Mouse (Mus musculus): ENCODE data around the gene Zfp786. TPM values are rescaled to one million over a fixed set of nuclear protein-coding genes. Genes with fewer than 3 reads are reported as not detected.

Gene Zfp786
- polyA plus RNA-seq, 1 experiment from 2014 or later = 7.0 TPM

DNA sequence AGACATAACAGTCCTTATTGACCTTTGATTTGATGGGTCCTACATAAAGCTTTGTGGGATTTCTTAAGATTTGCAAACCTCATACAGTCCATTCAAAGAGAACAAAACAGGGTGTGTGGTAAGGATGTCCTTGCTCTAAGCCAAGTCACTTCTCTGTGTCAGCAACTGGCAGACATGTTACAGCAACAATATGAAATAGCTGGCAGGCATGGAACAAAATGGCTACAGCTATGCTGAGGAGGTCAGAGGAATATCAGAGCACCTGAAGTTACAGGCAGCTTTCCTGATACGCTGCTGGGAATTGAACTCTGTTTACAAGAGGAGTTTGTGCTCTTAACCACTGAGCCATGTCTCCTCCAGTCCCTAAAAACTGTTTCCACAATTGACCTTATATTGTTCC is 1.6 kb upstream of the Zfp786 start:
- ATAC-seq (ENCODE audit: low FRiP score) = no peak
- no peaks in the 10 kb centered on the region for H3K27me3 ChIP-seq (ENCODE audit: control insufficient read depth, insufficient read depth, low read length)
- no peak overlapping the region for H3K9ac ChIP-seq (ENCODE audit: low read length)
- no peak overlapping the region for H3K27ac ChIP-seq (ENCODE audit: low read depth, low read length)
- H3K4me3 ChIP-seq (ENCODE audit: low read depth, low read length) = no peak overlapping the region
- no peaks in the 10 kb centered on the region for H3K36me3 ChIP-seq (ENCODE audit: control insufficient read depth, insufficient read depth, low read length)
- WGBS = 91% methylated on average over 1 of the region's 1 CpGs
- peaks cover 10% of the 10 kb centered on the region; the same call in 1 of the 2 replicates for H3K4me1 ChIP-seq (ENCODE audit: control insufficient read depth, insufficient read depth, low read length)
- peak; percentile 65 for DNase-seq (ENCODE audit: low spot score, missing footprints)
- no peaks in the 10 kb centered on the region for H3K9me3 ChIP-seq (ENCODE audit: control insufficient read depth, low read length)
- H3K4me2 ChIP-seq = no peak overlapping the region

DNA sequence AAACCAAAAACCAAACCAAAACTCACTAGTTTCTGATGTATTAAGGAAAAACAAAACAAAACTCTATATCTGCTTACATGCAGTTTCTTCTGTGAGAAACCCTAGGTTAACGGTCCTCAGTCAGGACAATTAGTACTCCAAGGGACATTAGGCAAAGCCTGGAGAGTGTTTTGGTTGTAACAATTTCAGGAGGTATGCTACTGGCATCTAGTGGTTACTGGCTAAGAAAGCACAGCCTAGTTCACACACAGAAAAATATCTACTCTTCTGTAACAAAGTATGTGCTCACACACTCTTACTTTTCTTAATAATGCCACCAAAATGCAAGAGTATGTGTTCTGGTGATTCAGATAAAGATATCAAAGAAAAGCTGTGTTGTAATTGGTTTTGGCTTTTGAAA is 1.7 kb downstream of the Zfp786 start:
- DNase-seq (ENCODE audit: low spot score, missing footprints) (peak; percentile 79), ATAC-seq (ENCODE audit: low FRiP score) (no peak)
- no peak overlapping the region for H3K27ac ChIP-seq (ENCODE audit: low read depth, low read length)
- no peaks in the 10 kb centered on the region for H3K27me3 ChIP-seq (ENCODE audit: control insufficient read depth, insufficient read depth, low read length)
- no peak overlapping the region for H3K9ac ChIP-seq (ENCODE audit: low read length)
- H3K4me3 ChIP-seq (ENCODE audit: low read depth, low read length) = peak overlapping the region; percentile 18
- no peaks in the 10 kb centered on the region for H3K9me3 ChIP-seq (ENCODE audit: control insufficient read depth, low read length)
- 44% methylated on average over 1 of the region's 1 CpGs for WGBS
- no peaks in the 10 kb centered on the region for H3K36me3 ChIP-seq (ENCODE audit: control insufficient read depth, insufficient read depth, low read length)
- H3K4me2 ChIP-seq = peak overlapping the region; percentile 62
- H3K4me1 ChIP-seq (ENCODE audit: control insufficient read depth, insufficient read depth, low read length) = peaks cover 8% of the 10 kb centered on the region; the same call in 1 of the 2 replicates

DNA sequence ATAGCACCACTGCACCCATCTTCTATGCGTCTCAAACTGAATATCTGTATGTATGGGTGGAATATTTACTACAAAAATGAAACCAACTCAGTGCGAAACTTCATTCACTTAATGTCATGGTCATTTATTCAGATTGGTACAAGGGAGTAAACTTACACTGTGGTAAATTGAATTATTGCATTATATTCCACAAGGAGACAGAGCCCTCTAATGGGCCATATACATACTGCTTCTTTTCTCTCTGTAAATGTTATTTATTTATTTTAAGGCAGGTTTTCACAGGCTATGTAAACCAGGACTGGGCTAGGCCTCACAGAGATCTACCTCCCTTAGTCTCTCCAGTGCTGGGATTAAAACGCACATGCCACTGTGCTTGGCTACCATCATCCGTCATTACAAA is 3.2 kb downstream of the Zfp786 start:
- WGBS = 92% methylated on average over 4 of the region's 4 CpGs
- H3K36me3 ChIP-seq (ENCODE audit: control insufficient read depth, insufficient read depth, low read length) = no peaks in the 10 kb centered on the region
- peaks cover 8% of the 10 kb centered on the region; the same call in 1 of the 2 replicates for H3K4me1 ChIP-seq (ENCODE audit: control insufficient read depth, insufficient read depth, low read length)
- H3K27ac ChIP-seq (ENCODE audit: low read depth, low read length) = no peak overlapping the region
- H3K4me3 ChIP-seq (ENCODE audit: low read depth, low read length) = no peak overlapping the region
- no peaks in the 10 kb centered on the region for H3K9me3 ChIP-seq (ENCODE audit: control insufficient read depth, low read length)
- H3K4me2 ChIP-seq = no peak overlapping the region
- ATAC-seq (ENCODE audit: low FRiP score) (no peak), DNase-seq (ENCODE audit: low spot score, missing footprints) (no peak)
- H3K27me3 ChIP-seq (ENCODE audit: control insufficient read depth, insufficient read depth, low read length) = no peaks in the 10 kb centered on the region
- H3K9ac ChIP-seq (ENCODE audit: low read length) = no peak overlapping the region

- Histone ChIP-seq H3K27me3 (ENCODE audit: control insufficient read depth, insufficient read depth, low read length) (no peaks in the 10 kb centered on the region), H3K4me2 (no peak overlapping the region), H3K9ac (ENCODE audit: low read length) (no peak overlapping the region), H3K4me1 (ENCODE audit: control insufficient read depth, insufficient read depth, low read length) (peaks cover 2% of the 10 kb centered on the region; the same call in 1 of the 2 replicates), H3K4me3 (ENCODE audit: low read depth, low read length) (no peak overlapping the region), H3K36me3 (ENCODE audit: control insufficient read depth, insufficient read depth, low read length) (peaks cover 13% of the 10 kb centered on the region; the same call in 1 of the 2 replicates), H3K27ac (ENCODE audit: low read depth, low read length) (no peak overlapping the region), H3K9me3 (ENCODE audit: control insufficient read depth, low read length) (no peaks in the 10 kb centered on the region)
- 67% methylated on average over 2 of the region's 2 CpGs for WGBS
- ATAC-seq (ENCODE audit: low FRiP score) (no peak), DNase-seq (ENCODE audit: low spot score, missing footprints) (no peak)
These were observed 6.4 kb downstream of the Zfp786 start for GRCm38 (mm10) chr6:47824241-47824640.

GRCm38 (mm10) chr6:47821776-47822175 is 8.9 kb downstream of the Zfp786 start:
- no peak overlapping the region for H3K4me2 ChIP-seq
- WGBS = 93% methylated on average over 6 of the region's 6 CpGs
- DNase-seq (ENCODE audit: low spot score, missing footprints) = peak; percentile 73
- no peak overlapping the region for H3K9ac ChIP-seq (ENCODE audit: low read length)
- no peaks in the 10 kb centered on the region for H3K4me1 ChIP-seq (ENCODE audit: control insufficient read depth, insufficient read depth, low read length)
- no peak overlapping the region for H3K27ac ChIP-seq (ENCODE audit: low read depth, low read length)
- no peak overlapping the region for H3K4me3 ChIP-seq (ENCODE audit: low read depth, low read length)
- no peaks in the 10 kb centered on the region for H3K27me3 ChIP-seq (ENCODE audit: control insufficient read depth, insufficient read depth, low read length)
- no peaks in the 10 kb centered on the region for H3K9me3 ChIP-seq (ENCODE audit: control insufficient read depth, low read length)
- H3K36me3 ChIP-seq (ENCODE audit: control insufficient read depth, insufficient read depth, low read length) = peaks cover 13% of the 10 kb centered on the region; the same call in 1 of the 2 replicates
- no peak for ATAC-seq (ENCODE audit: low FRiP score)

DNA sequence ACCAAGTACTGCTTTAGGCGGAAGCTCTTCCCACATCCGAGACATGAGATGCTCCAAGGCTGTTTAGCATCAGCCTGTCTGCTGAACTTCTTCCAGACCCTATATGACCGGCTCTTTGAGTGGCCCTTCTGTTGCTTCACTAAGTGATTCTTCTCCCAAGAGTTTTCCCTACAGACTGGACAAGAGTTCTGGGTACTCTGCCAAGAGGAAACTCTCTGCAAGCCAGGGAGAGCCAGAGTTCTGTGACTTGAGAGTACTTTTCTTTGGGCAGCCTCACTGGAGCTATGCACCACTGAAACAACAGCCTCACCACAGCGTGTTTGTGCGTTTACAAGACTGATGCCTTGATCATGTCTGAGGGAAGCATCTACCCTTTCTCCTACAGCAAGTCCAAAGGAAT is 9.4 kb downstream of the Zfp786 start:
- H3K4me3 ChIP-seq (ENCODE audit: low read depth, low read length) = no peak overlapping the region
- no peak overlapping the region for H3K4me2 ChIP-seq
- DNase-seq (ENCODE audit: low spot score, missing footprints) (no peak), ATAC-seq (ENCODE audit: low FRiP score) (no peak)
- H3K36me3 ChIP-seq (ENCODE audit: control insufficient read depth, insufficient read depth, low read length) = peaks cover 13% of the 10 kb centered on the region; the same call in 1 of the 2 replicates
- 90% methylated on average over 5 of the region's 5 CpGs for WGBS
- H3K9me3 ChIP-seq (ENCODE audit: control insufficient read depth, low read length) = no peaks in the 10 kb centered on the region
- H3K9ac ChIP-seq (ENCODE audit: low read length) = no peak overlapping the region
- no peaks in the 10 kb centered on the region for H3K27me3 ChIP-seq (ENCODE audit: control insufficient read depth, insufficient read depth, low read length)
- H3K27ac ChIP-seq (ENCODE audit: low read depth, low read length) = no peak overlapping the region
- H3K4me1 ChIP-seq (ENCODE audit: control insufficient read depth, insufficient read depth, low read length) = no peaks in the 10 kb centered on the region

DNA sequence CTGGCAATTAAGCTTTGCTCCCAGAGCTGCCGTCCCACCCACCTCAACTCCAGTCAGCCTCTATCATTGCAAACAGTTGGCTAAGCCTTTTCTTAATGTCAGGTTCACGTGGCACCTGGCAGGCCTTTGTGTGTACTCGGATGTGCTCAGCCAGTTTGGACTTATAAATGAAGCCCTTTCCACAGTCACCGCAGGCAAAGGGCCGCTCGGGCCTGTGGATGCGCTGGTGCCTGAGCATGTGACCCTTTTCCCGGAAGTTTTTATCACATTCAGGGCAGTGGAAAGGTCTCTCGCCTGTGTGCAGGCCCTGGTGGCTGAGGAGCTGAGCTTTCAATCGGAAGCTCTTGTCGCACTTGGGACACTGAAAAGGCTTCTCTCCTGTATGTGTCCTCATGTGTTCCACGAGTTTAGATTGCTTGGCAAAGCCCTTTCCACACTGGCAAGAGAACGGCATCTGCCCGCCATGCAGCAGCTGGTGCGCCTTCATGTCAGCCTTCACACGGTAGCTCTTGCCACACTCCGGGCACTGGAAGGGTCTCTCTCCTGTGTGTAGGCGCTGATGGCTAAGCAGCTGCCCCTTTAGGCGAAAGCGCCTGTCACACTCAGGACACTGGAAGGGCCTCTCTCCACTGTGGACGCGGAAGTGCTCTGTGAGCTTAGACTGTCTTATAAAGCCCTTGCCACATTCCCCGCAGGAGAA is 10.9 kb downstream of the Zfp786 start:
- no peak overlapping the region for H3K9ac ChIP-seq (ENCODE audit: low read length)
- no peak overlapping the region for H3K4me3 ChIP-seq (ENCODE audit: low read depth, low read length)
- ATAC-seq (ENCODE audit: low FRiP score) (no peak), DNase-seq (ENCODE audit: low spot score, missing footprints) (peak; percentile 71)
- H3K9me3 ChIP-seq (ENCODE audit: control insufficient read depth, low read length) = no peaks in the 10 kb centered on the region
- 94% methylated on average over 23 of the region's 23 CpGs for WGBS
- peaks cover 13% of the 10 kb centered on the region; the same call in 1 of the 2 replicates for H3K36me3 ChIP-seq (ENCODE audit: control insufficient read depth, insufficient read depth, low read length)
- H3K27me3 ChIP-seq (ENCODE audit: control insufficient read depth, insufficient read depth, low read length) = no peaks in the 10 kb centered on the region
- H3K27ac ChIP-seq (ENCODE audit: low read depth, low read length) = no peak overlapping the region
- no peak overlapping the region for H3K4me2 ChIP-seq
- no peaks in the 10 kb centered on the region for H3K4me1 ChIP-seq (ENCODE audit: control insufficient read depth, insufficient read depth, low read length)

DNA sequence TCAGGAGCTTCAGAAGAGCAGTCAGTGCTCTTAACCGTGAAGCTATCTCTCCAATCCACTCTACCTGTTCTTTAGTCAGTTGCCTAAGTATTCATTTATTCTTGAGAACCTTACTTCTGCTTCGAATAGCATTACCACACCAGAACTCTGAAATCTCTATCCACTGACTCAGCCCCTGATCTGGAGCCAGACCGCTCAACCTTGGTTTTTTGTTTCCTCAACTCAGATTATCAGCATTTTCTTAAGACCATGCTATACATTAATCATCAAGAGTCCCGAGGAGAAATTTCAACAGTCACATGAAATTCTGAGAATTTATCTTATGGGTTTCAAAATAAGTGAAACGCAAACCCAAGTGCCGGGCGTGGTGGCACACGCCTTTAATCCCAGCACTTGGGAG is 11.9 kb downstream of the Zfp786 start:
- Histone ChIP-seq H3K36me3 (ENCODE audit: control insufficient read depth, insufficient read depth, low read length) (peaks cover 13% of the 10 kb centered on the region; the same call in 1 of the 2 replicates), H3K4me1 (ENCODE audit: control insufficient read depth, insufficient read depth, low read length) (peaks cover 2% of the 10 kb centered on the region; the same call in 1 of the 2 replicates), H3K4me2 (no peak overlapping the region), H3K9ac (ENCODE audit: low read length) (no peak overlapping the region), H3K27me3 (ENCODE audit: control insufficient read depth, insufficient read depth, low read length) (no peaks in the 10 kb centered on the region), H3K4me3 (ENCODE audit: low read depth, low read length) (no peak overlapping the region), H3K9me3 (ENCODE audit: control insufficient read depth, low read length) (no peaks in the 10 kb centered on the region), H3K27ac (ENCODE audit: low read depth, low read length) (no peak overlapping the region)
- 95% methylated on average over 8 of the region's 8 CpGs for WGBS
- ATAC-seq (ENCODE audit: low FRiP score) (no peak), DNase-seq (ENCODE audit: low spot score, missing footprints) (no peak)

DNA sequence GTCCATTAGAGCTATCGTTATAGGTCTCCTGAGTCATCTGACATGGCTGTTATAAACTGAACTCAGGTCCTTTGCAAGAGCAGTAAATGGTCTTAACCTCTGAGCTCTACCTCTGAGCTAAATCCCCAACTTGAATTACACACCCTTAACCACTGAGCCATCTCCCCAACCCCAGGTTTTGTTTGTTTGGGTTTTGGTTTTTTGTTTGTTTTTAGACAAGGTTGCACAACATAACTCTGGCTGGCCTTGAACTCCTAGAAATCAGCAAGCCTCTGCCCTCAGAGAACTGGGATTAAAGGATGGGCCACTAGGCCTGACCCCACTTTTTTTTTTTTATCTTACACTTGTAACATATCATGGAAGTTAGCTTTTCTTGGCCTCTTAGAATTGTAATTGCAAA is 14.5 kb downstream of the Zfp786 start:
- H3K9ac ChIP-seq (ENCODE audit: low read length) = no peak overlapping the region

More for the DNA sequence above, 14.5 kb downstream of the Zfp786 start:
- Histone ChIP-seq H3K4me1 (ENCODE audit: control insufficient read depth, insufficient read depth, low read length) (peaks cover 13% of the 10 kb centered on the region), H3K27ac (ENCODE audit: low read depth, low read length) (no peak overlapping the region), H3K36me3 (ENCODE audit: control insufficient read depth, insufficient read depth, low read length) (peaks cover 13% of the 10 kb centered on the region; the same call in 1 of the 2 replicates), H3K27me3 (ENCODE audit: control insufficient read depth, insufficient read depth, low read length) (no peaks in the 10 kb centered on the region), H3K4me3 (ENCODE audit: low read depth, low read length) (no peak overlapping the region), H3K9me3 (ENCODE audit: control insufficient read depth, low read length) (no peaks in the 10 kb centered on the region), H3K4me2 (no peak overlapping the region)
- 83% methylated on average over 1 of the region's 1 CpGs for WGBS
- ATAC-seq (ENCODE audit: low FRiP score) = no peak
- no peak for DNase-seq (ENCODE audit: low spot score, missing footprints)

Data from midbrain, embryonic 11.5 days (tissue).